Mouse (Mus musculus): ENCODE results near the gene Cyp24a1. TPM values are rescaled to one million over a fixed set of nuclear protein-coding genes. Genes with fewer than 3 reads are reported as not detected.

Gene Cyp24a1
- polyA plus RNA-seq (2016; fragmentation: Nextera tagmentation; extraction: Ambion mirVana) = not detected in 2 replicates

DNA sequence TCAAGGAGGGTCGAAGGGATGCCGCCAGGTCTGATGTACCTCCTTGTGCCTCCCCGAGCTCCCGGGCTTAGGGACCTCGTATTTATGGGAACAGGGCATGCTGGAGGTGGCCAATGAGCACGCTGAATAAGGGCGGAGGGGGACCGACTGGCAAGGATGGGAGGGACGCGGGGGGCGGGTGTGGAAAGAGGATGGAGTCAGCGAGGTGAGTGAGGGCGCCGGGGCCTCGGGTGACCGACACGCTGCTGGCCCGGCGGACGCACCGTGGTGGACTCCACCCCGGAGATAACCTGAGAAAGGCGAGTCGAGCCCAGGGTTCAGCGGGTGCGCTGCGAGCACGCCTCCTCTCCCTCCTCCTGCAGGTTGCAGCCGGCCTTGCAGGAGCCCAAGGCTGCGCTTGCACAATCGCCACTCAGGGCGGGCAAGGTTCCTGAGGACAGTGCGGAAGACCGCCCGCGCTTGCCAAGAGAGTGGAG lies at the start of gene Cyp24a1:
Gene Cyp24a1 (minus strand): TSS at position 55 of the 476 bp plus-strand sequence.
- Histone ChIP-seq H3K27ac (replicated peaks) (no peak within 1 kb of the TSS), H3K36me3 (no peaks in the 10 kb centered on the region), H3K27me3 (ENCODE audit: low read depth, poor library complexity, severe bottlenecking) (peaks cover 87% of the 10 kb centered on the region), H3K4me1 (peaks cover 32% of the 10 kb centered on the region), H3K4me3 (peak within 1 kb of the TSS; percentile 52), H3K9me3 (replicated peaks) (no peaks in the 10 kb centered on the region)
- peak; percentile 76 for DNase-seq (ENCODE audit: low spot score)
- WGBS = under 1% methylated on average over 35 of the region's 36 CpGs

- H3K27ac ChIP-seq (replicated peaks) = no peak overlapping the region
- no peak overlapping the region for H3K4me3 ChIP-seq
- WGBS = 66% methylated on average over 4 of the region's 4 CpGs
- H3K36me3 ChIP-seq = no peaks in the 10 kb centered on the region
- no peaks in the 10 kb centered on the region for H3K9me3 ChIP-seq (replicated peaks)
- no peak for DNase-seq (ENCODE audit: low spot score)
- no peaks in the 10 kb centered on the region for H3K27me3 ChIP-seq (ENCODE audit: low read depth, poor library complexity, severe bottlenecking)
- peaks cover 20% of the 10 kb centered on the region for H3K4me1 ChIP-seq
Measured at GRCm38 (mm10) chr2:170545745-170546144, 48.8 kb upstream of the Cyp24a1 start.

GRCm38 (mm10) chr2:170544950-170545349 lies 48.0 kb upstream of the Cyp24a1 start:
- Histone ChIP-seq H3K27ac (replicated peaks) (no peak overlapping the region), H3K27me3 (ENCODE audit: low read depth, poor library complexity, severe bottlenecking) (no peaks in the 10 kb centered on the region), H3K4me3 (no peak overlapping the region), H3K4me1 (peaks cover 20% of the 10 kb centered on the region), H3K36me3 (no peaks in the 10 kb centered on the region), H3K9me3 (replicated peaks) (no peaks in the 10 kb centered on the region)
- 93% methylated on average over 7 of the region's 7 CpGs for WGBS
- DNase-seq (ENCODE audit: low spot score) = no peak

DNA sequence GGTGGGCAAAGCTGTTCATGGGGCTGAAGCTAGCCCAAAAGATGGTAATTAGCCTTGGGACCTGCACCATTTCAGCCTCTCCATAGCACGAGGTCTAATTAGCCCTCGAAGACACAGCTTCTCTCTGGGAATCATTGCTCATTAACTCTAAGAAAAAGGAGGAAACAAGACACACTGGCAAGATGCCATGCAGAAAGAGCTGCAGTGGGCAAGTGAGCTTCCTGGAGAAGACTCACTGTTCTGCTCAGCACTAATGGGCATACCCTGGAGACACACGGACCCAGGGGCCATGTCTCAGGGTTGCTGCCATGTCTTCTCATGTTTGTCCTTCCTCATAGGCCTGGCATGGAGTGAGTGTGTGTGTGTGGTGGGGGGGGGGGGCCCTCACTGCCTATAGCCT lies 47.2 kb upstream of the Cyp24a1 start:
- 86% methylated on average over 3 of the region's 3 CpGs for WGBS
- Histone ChIP-seq H3K9me3 (replicated peaks) (no peaks in the 10 kb centered on the region), H3K27ac (replicated peaks) (no peak overlapping the region), H3K36me3 (no peaks in the 10 kb centered on the region), H3K4me1 (peaks cover 19% of the 10 kb centered on the region), H3K27me3 (ENCODE audit: low read depth, poor library complexity, severe bottlenecking) (no peaks in the 10 kb centered on the region), H3K4me3 (no peak overlapping the region)
- no peak for DNase-seq (ENCODE audit: low spot score)

GRCm38 (mm10) chr2:170543625-170544024 lies 46.7 kb upstream of the Cyp24a1 start:
- H3K27me3 ChIP-seq (ENCODE audit: low read depth, poor library complexity, severe bottlenecking) = no peaks in the 10 kb centered on the region
- H3K4me1 ChIP-seq = peaks cover 17% of the 10 kb centered on the region
- no peaks in the 10 kb centered on the region for H3K36me3 ChIP-seq
- no peak overlapping the region for H3K4me3 ChIP-seq
- DNase-seq (ENCODE audit: low spot score) = no peak
- WGBS = 82% methylated on average over 5 of the region's 5 CpGs
- no peak overlapping the region for H3K27ac ChIP-seq (replicated peaks)
- H3K9me3 ChIP-seq (replicated peaks) = no peaks in the 10 kb centered on the region

DNA sequence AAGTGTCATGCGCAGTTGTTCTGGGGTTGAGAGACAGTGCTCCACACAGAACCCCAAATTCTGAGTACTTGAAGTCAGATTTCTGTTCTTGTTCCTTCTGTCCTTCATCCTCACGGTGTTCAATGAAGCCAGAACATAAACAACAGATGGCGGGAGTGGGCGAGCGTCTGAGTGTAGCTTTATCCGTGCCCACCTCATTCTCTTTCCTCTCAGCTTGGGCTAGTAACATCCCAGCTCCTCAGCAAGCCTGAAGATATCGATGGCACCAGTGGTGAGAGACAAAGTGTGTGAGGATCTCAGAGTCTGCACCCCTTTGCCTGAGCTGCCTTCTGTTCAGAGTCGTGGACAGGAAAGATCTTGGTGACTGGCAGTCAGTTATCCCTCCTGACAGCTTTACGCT lies 42.3 kb upstream of the Cyp24a1 start:
- Histone ChIP-seq H3K4me1 (no peaks in the 10 kb centered on the region), H3K36me3 (no peaks in the 10 kb centered on the region), H3K27ac (replicated peaks) (no peak overlapping the region), H3K27me3 (ENCODE audit: low read depth, poor library complexity, severe bottlenecking) (no peaks in the 10 kb centered on the region), H3K4me3 (no peak overlapping the region), H3K9me3 (replicated peaks) (no peaks in the 10 kb centered on the region)
- DNase-seq (ENCODE audit: low spot score) = no peak
- WGBS = 89% methylated on average over 9 of the region's 9 CpGs

DNA sequence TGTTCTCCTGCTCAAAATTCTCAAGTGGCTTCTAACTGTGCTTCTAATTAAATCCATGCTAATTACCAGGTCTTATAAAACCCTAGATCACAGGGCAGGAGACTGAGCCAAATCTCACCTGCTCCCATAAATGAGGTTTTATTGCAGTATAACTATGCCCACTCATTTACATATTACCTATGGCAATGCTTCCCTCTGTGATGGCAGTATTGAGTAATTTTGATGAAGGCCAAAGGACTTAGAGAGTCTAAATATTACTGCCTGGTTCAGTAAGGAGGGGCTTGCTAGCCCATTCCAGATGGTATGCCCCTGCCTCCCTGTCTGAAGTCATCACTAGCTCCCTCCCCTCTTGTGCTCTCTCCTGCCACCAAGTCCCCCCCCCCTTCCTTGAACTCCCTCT lies 38.9 kb upstream of the Cyp24a1 start:
- 0 out of 2 replicates have a peak, but pooled peaks cover 2% of the 10 kb centered on the region for H3K4me1 ChIP-seq
- H3K9me3 ChIP-seq (replicated peaks) = no peaks in the 10 kb centered on the region
- H3K36me3 ChIP-seq = no peaks in the 10 kb centered on the region
- DNase-seq (ENCODE audit: low spot score) = no peak
- no peak overlapping the region for H3K27ac ChIP-seq (replicated peaks)
- H3K27me3 ChIP-seq (ENCODE audit: low read depth, poor library complexity, severe bottlenecking) = no peaks in the 10 kb centered on the region
- no peak overlapping the region for H3K4me3 ChIP-seq

GRCm38 (mm10) chr2:170534803-170535174 lies 37.8 kb upstream of the Cyp24a1 start:
- Histone ChIP-seq H3K9me3 (replicated peaks) (no peaks in the 10 kb centered on the region), H3K36me3 (no peaks in the 10 kb centered on the region), H3K4me3 (no peak overlapping the region), H3K27ac (replicated peaks) (no peak overlapping the region), H3K27me3 (ENCODE audit: low read depth, poor library complexity, severe bottlenecking) (no peaks in the 10 kb centered on the region), H3K4me1 (0 out of 2 replicates have a peak, but pooled peaks cover 2% of the 10 kb centered on the region)
- WGBS = 96% methylated on average over 11 of the region's 11 CpGs
- no peak for DNase-seq (ENCODE audit: low spot score)

- no peak for DNase-seq (ENCODE audit: low spot score)
- no peak overlapping the region for H3K27ac ChIP-seq (replicated peaks)
- H3K4me3 ChIP-seq = no peak overlapping the region
- no peaks in the 10 kb centered on the region for H3K9me3 ChIP-seq (replicated peaks)
- H3K36me3 ChIP-seq = no peaks in the 10 kb centered on the region
- WGBS = 64% methylated on average over 12 of the region's 12 CpGs
- H3K27me3 ChIP-seq (ENCODE audit: low read depth, poor library complexity, severe bottlenecking) = no peaks in the 10 kb centered on the region
- H3K4me1 ChIP-seq = 0 out of 2 replicates have a peak, but pooled peaks cover 2% of the 10 kb centered on the region
Measured at GRCm38 (mm10) chr2:170534116-170534802, 37.3 kb upstream of the Cyp24a1 start.

- 0 out of 2 replicates have a peak, but pooled peaks cover 2% of the 10 kb centered on the region for H3K4me1 ChIP-seq
- no peak for DNase-seq (ENCODE audit: low spot score)
- no peaks in the 10 kb centered on the region for H3K9me3 ChIP-seq (replicated peaks)
- 93% methylated on average over 3 of the region's 3 CpGs for WGBS
- no peaks in the 10 kb centered on the region for H3K27me3 ChIP-seq (ENCODE audit: low read depth, poor library complexity, severe bottlenecking)
- no peak overlapping the region for H3K27ac ChIP-seq (replicated peaks)
- no peak overlapping the region for H3K4me3 ChIP-seq
- H3K36me3 ChIP-seq = no peaks in the 10 kb centered on the region
Measured at GRCm38 (mm10) chr2:170530256-170530655, 33.3 kb upstream of the Cyp24a1 start.

DNA sequence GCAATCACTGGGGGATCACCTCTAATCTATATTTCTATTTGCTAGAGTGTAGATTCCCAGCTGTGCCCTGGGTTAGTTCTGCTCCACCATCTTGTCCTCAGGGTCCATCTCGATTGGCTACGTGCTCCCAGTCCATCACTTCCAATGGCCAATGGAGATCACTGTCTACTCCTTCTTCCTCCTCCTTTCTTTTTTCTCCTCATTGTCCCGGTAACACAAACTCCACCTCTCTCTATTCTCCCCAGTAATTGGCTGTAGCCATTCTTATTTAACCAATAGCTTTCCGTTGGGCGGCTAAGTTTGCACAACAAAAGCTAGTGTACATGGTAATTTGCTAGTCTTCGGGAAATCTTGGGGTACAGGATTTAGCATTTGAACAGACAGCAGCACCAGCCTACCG lies 32.8 kb upstream of the Cyp24a1 start:
- no peaks in the 10 kb centered on the region for H3K9me3 ChIP-seq (replicated peaks)
- no peak for DNase-seq (ENCODE audit: low spot score)
- H3K27ac ChIP-seq (replicated peaks) = no peak overlapping the region
- 0 out of 2 replicates have a peak, but pooled peaks cover 2% of the 10 kb centered on the region for H3K4me1 ChIP-seq
- WGBS = 88% methylated on average over 7 of the region's 7 CpGs
- H3K36me3 ChIP-seq = no peaks in the 10 kb centered on the region
- H3K4me3 ChIP-seq = no peak overlapping the region
- no peaks in the 10 kb centered on the region for H3K27me3 ChIP-seq (ENCODE audit: low read depth, poor library complexity, severe bottlenecking)

DNA sequence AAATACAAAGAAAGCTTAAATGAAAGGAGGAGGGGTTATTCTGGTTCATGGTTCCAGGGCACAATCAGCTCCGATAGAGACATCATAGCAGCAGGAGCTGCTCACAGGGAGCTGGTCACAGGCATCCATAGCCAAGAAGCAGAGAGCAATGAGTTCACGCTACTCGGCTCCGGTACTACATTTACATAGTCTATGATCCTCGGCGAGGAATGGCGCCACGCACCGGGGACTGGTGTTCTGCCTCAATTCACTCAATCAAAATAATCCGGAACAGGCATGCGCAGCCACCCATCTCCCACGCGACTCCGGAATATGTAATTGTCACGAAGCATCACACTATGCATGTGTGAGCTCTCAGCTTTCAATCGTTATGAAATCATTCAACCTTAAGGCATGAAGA lies 31.1 kb upstream of the Cyp24a1 start:
- Histone ChIP-seq H3K27me3 (ENCODE audit: low read depth, poor library complexity, severe bottlenecking) (no peaks in the 10 kb centered on the region), H3K4me1 (0 out of 2 replicates have a peak, but pooled peaks cover 2% of the 10 kb centered on the region), H3K36me3 (no peaks in the 10 kb centered on the region), H3K4me3 (no peak overlapping the region), H3K27ac (replicated peaks) (no peak overlapping the region), H3K9me3 (replicated peaks) (no peaks in the 10 kb centered on the region)
- WGBS = 95% methylated on average over 16 of the region's 16 CpGs
- DNase-seq (ENCODE audit: low spot score) = no peak

DNA sequence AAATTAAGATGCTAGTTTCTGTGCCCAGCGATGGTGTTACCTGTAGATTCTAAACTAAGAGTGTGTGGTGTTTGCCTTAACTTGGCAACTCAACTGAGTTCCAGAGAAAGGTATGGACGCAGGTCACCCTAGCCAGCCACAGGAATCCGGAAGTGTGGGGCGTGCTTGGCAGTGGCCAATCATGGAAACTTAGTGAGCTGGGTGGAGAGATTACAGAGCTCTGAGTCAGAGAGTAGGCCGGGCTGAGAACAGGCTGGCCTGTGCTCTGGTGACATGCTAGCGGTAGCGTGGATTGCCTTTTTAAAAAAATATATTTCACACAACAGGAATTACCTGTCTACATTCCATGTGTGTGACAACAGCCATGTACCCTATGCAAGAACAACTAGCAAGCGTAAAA lies 29.6 kb upstream of the Cyp24a1 start:
- Histone ChIP-seq H3K9me3 (replicated peaks) (no peaks in the 10 kb centered on the region), H3K36me3 (no peaks in the 10 kb centered on the region), H3K27me3 (ENCODE audit: low read depth, poor library complexity, severe bottlenecking) (no peaks in the 10 kb centered on the region), H3K4me1 (no peaks in the 10 kb centered on the region), H3K4me3 (no peak overlapping the region), H3K27ac (replicated peaks) (no peak overlapping the region)
- WGBS = 95% methylated on average over 8 of the region's 8 CpGs
- no peak for DNase-seq (ENCODE audit: low spot score)
